Mouse (Mus musculus) myocyte (in vitro differentiated cells): ENCODE results near the gene Gngt2.

ENCODE experiments used
- CEBPB ChIP-seq: IDR thresholded peaks from 2 replicates; pipeline ENCODE4 v1.6.1; 2011; ENCODE audit warnings: mild to moderate bottlenecking, moderate library complexity; ENCODE audit not compliant: poor library complexity, insufficient read depth, severe bottlenecking
- E2F4 ChIP-seq: IDR thresholded peaks from one replicate; pipeline ENCODE4 v1.6.1; 2011; ENCODE audit warnings: mild to moderate bottlenecking, control low read depth, moderate library complexity; ENCODE audit not compliant: insufficient read depth
- MAX ChIP-seq: IDR thresholded peaks from one replicate; pipeline ENCODE4 v1.6.1; 2011; ENCODE audit warnings: low read depth, mild to moderate bottlenecking, control low read depth
- MYOD1 ChIP-seq, 3 experiments: IDR thresholded peaks; one replicate each; pipeline ENCODE4 v1.6.1; 2011; ENCODE audit warnings: control low read depth in 2 of 3, low read depth in 2 of 3, mild to moderate bottlenecking in 2 of 3, moderate library complexity in 1 of 3; ENCODE audit not compliant: insufficient read length in 2 of 3, control insufficient read depth in 1 of 3
- MYOG ChIP-seq, 3 experiments: IDR thresholded peaks; one replicate each; pipeline ENCODE4 v1.6.1; 2011; ENCODE audit warnings: control low read depth in 2 of 3, low read depth in 2 of 3, mild to moderate bottlenecking in 2 of 3; ENCODE audit not compliant: insufficient read length in 2 of 3, control insufficient read depth in 1 of 3, insufficient read depth in 1 of 3
- POLR2A ChIP-seq: IDR thresholded peaks from one replicate; pipeline ENCODE4 v1.6.1; 2011; ENCODE audit warnings: low read depth, mild to moderate bottlenecking, control low read depth, moderate library complexity; ENCODE audit not compliant: insufficient read length
- POLR2AphosphoS2 ChIP-seq: IDR thresholded peaks from one replicate; pipeline ENCODE4 v1.6.1; 2011; ENCODE audit warnings: low read depth, control low read depth; ENCODE audit not compliant: insufficient read length
- SRF ChIP-seq: IDR thresholded peaks from one replicate; pipeline ENCODE4 v1.6.1; 2011; ENCODE audit warnings: low read depth; ENCODE audit not compliant: control insufficient read depth, insufficient read length
- TCF12 ChIP-seq: IDR thresholded peaks from one replicate; pipeline ENCODE4 v1.6.1; 2011; ENCODE audit warnings: mild to moderate bottlenecking, control low read depth; ENCODE audit not compliant: poor library complexity, insufficient read depth, severe bottlenecking
- TCF3 ChIP-seq: IDR thresholded peaks from one replicate; pipeline ENCODE4 v1.6.1; 2011; ENCODE audit warnings: low read depth, control low read depth; ENCODE audit not compliant: insufficient read length
- USF1 ChIP-seq: IDR thresholded peaks from one replicate; pipeline ENCODE4 v1.6.1; 2011; ENCODE audit warnings: low read depth, mild to moderate bottlenecking, control low read depth, moderate library complexity

DNA sequence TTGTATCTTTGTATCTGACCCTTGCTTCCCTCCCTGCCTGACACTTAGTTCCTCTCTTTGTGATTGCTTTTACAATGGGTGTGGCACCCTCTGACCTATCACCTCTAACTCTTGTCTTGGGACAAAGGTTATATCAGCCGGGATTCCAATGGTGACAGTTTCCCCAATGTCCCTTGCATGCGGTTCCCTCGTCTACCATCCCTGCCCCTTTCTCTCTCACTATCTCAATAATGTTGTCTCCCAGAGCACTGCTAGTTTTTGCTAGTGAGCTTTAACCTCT is 9.9 kb upstream of the Gngt2 start:
- TF ChIP-seq POLR2A (no peak), MYOD1 (IDR thresholded peaks at IDR 0.05; ENCODE audit: control insufficient read depth in 1 of 3, insufficient read length in 2 of 3, low read depth in 2 of 3) (no peak), USF1 (no peak), CEBPB (no peak), MAX (no peak), TCF12 (no peak), POLR2AphosphoS2 (no peak), MYOG (IDR thresholded peaks at IDR 0.05; ENCODE audit: control insufficient read depth in 1 of 3, insufficient read depth in 1 of 3, insufficient read length in 2 of 3, low read depth in 2 of 3) (no peak), E2F4 (no peak), SRF (no peak), TCF3 (no peak)
